Mouse (Mus musculus) MEL (cell line): ENCODE measurements around the gene Med1.

Experiments
- CTCF ChIP-seq, 3 experiments: IDR thresholded peaks in 2 of 3; conservative IDR thresholded peaks in 1 of 3; 2 replicates each; pipeline ENCODE4 v1.5.1; 2011 to 2012; ENCODE audit warnings: low read length in 3 of 3, low read depth in 2 of 3, mild to moderate bottlenecking in 2 of 3, improper control_type of control experiment in 1 of 3, inconsistent platforms in 1 of 3, mixed read lengths in 1 of 3, moderate library complexity in 1 of 3; ENCODE audit not compliant: control insufficient read depth in 1 of 3, insufficient read depth in 1 of 3, poor library complexity in 1 of 3, severe bottlenecking in 1 of 3
- ZKSCAN1 ChIP-seq: IDR thresholded peaks from 2 replicates; pipeline ENCODE4 v1.6.1; 2012; ENCODE audit warnings: low read depth, mild to moderate bottlenecking, inconsistent platforms, low read length, improper control_type of control experiment, moderate library complexity

- TF ChIP-seq ZKSCAN1 (no peak), CTCF (IDR thresholded peaks at IDR 0.05 in 2 of 3, conservative IDR thresholded peaks at IDR 0.05 in 1 of 3; ENCODE audit: control insufficient read depth in 1 of 3, insufficient read depth in 1 of 3, low read depth in 2 of 3, low read length in 3 of 3, poor library complexity in 1 of 3, severe bottlenecking in 1 of 3) (no peak)
These were observed 78.7 kb downstream of the Med1 start for GRCm38 (mm10) chr11:98114363-98114762.
